Mouse (Mus musculus): ENCODE measurements around the gene Wdr64.

Gene Wdr64

DNA sequence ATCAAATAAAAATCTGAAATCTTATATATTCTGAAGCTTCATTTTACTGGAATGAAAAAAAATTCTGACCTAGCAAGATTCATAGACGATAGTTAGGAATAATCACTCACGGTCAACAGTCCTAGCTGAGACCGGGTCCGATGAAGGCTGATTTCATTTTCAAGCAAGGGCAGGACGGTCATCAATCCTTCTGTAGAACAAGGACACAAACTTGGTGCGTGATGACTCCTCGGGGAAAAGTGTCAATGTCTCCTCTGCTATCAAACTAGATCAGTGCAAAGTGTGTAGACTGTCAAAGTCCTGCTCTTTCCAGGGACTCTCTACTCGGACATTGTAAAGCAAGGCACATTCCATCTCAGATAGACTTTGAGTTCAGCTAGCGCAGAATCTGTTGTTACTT is 18.4 kb downstream of the Wdr64 start:
- no peak for DNase-seq (ENCODE audit: low spot score in 2 of 2)

DNA sequence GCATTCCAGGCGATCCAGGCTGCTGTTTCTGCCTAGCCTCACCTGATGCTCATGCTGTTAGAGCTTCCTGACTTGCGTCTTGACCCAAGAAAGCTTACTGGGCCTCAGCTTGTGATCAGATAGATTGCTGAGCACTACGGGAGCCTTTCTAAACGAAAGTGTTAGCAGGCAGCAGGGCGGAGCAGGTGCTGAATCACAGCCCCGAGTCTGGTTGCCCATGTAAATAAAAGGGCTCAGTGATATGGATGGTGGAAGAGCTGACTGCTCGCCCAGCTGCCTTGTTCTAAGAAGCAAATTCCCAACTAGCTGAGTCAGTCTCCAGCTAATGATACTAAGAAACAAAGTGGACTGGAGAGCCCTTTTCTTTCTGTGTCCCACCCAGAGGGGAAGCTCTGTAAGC is 27.4 kb downstream of the Wdr64 start:
- DNase-seq (ENCODE audit: low spot score in 2 of 2), result no peak

DNA sequence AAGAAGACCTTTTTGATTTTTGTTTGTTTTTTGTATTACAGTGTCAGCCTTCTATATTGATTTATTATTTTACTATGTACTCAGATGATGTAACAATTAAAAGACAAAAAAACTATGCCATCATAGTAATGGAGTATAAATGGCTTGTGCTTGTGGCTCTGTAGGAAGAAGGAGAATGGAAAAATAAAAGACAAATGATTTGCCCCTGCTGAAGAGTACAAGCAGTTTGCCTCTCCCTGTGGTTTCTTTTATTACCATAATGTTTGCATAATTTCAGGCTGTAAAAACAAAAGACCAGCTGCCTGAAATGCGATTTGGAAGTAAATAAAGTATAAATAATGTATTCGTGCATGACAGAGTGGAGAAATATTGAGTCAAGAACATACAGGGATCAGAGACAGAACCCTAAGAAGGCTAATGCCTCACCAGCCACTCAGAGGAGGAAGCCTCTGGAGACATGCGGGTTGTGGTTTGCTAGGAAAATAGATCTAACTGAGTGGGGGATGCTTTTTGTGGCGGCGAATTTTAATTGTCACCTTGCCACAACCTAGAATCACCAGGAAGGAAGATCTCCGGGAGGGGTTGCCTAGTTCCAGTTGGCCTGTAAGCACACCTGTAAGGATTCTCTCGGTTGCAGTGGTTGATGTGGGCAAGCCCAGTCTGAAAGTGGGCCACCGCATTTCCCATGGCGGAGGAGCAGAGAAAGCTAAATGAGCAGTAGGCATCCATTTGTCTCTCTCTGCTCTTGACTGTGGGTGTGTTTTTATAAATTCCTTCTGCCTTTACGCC is 56.4 kb downstream of the Wdr64 start:
- no peak for DNase-seq (ENCODE audit: low spot score in 2 of 2)

DNA sequence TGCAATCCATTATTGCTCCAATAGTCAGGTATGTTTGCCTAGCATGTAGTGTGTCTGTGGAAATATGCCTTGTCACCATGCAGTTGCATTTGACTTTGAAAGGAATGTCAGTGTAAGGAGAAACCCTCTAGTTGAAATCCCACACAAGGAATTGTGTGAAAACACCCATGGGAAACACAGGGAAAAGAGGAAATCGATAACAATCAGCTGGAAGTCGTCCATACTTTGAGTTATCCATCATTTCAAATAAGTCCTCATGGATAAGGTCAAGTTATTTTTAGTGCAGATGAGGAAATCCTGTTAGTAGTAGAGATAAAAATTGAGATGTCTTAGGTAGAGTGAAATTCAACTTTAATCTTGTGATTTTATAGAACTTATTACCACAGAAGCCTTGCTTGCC is 96.3 kb downstream of the Wdr64 start:
- no peak for DNase-seq (ENCODE audit: low spot score in 2 of 2)

DNA sequence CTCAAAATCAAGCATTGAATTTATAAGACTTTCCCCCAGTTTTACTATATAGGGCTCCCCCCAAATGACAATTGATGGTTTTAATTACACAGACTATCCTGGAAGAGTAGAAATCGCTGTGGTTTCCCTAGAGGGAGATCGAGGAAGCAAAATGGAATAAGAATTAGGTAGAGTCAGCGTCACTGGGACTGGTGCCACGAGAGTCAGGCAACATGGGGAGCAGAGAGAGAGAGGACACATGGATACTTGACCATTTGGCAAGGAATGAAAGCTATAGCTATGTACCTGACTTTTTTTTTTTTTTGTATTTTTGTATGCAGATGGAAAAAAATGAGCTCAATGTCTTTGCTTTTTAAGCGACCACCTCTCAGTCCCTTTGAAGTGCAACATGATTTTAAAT is 110.0 kb downstream of the Wdr64 start:
- no peak for DNase-seq (ENCODE audit: low spot score in 2 of 2)

DNA sequence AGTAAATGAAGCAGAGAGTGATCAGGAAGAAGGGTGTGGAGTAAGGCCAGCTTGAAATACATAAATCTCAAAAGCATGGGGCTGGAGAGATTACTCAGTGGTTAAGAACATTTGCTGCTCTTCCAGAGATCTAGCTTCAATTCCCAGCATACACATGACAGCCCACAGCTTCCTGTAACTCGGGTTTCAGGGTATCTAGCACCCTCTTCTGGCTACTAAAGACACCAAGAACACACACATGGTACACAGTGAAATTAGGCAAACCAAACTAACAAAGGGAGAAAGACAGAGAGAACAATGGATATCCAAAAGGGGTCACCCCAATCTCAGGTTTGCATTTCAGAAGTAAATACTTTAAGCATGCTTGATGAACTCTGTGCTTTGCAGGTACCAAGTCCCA is 113.2 kb downstream of the Wdr64 start:
- no peak for DNase-seq (ENCODE audit: low spot score in 2 of 2)

DNA sequence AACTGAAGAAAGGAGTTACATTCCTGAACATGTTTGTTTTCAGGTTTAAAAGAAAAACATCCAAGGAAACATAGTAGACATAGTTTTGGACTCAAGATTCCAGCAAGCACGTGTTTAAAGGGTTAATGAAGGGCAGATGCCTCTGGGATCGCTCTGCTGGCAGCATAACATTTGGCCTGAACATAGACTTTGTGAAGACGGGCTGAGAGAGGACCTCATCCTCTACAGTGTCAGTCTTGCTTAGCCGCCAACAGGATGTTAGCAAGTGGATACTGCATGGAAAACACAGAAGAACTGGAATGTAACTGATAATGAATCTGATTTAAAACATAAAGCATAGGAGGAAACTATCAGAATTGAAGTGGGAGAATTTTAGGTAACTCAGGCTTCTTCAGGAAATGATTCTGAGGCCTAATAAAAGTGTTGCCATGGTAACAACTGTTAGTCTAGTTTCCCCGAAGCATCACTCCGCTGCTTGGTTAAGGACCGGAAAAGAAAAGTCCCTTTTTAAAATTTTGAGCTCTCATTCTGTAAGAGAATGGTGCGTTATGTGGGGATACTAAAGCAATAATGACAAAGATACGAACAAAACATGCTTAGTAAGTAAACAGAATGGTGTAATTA is 125.5 kb downstream of the Wdr64 start:
- DNase-seq (ENCODE audit: low spot score in 2 of 2), result no peak

DNA sequence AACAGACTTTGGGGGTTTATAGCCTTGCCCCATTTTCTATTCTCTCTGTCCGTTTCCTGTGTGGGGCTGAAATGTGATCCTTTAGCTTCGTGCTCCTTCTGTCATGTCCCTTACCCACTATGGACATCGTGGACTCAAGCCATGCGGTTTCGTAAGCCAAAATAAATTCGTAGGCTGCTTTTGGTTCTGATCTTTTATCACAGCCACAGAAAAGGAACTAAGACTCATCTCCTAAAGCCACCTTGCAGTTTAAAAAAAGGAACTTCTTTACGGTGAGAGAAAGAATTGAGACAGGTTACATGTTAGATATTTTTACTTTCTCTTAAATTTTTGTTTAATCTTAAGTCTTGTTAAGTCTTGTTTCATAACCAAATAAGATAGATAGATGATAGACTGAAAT is 130.1 kb downstream of the Wdr64 start:
- DNase-seq (ENCODE audit: low spot score in 2 of 2), result no peak

DNA sequence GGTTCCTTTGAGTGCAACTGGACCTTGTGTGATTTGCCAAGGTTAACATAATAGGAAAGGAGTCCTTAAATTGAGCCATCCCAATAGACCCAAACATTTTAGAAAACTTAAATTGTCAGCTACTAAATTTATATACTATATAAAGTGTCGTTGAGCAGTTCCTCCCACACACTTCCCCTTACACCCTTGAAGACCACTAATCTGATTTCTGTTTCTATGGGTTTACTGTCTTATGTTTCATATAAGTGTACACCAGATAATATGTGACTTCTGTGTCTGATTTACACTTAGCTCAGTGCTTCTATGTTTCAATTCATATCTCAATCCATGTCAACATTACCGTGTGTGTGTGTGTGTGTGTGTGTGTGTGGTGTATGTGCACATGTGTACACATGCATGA is 130.8 kb downstream of the Wdr64 start:
- no peak for DNase-seq (ENCODE audit: low spot score in 2 of 2)

DNA sequence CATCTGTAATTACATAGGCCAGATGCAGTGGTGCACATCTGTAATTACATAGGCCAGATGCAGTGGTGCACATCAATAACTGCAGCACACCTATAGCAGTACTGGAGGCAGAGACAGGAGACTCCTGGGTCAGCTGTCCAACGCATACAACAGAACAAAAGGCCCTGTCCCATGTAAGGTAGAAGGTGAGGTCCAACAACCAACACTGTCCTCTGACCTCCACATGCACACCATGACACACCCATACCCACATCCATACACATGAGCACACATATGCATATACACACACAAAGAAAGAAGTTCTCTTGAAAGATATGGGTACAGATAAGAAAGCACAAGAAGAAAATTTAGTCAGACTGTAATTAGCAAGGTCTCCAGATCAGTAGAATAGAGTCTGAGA is 157.1 kb downstream of the Wdr64 start:
- no peak for DNase-seq (ENCODE audit: low spot score in 2 of 2)

Measured in spleen, postnatal 14 days (tissue).